Mouse (Mus musculus): ENCODE results near the gene Podn. TPM values are rescaled to one million over a fixed set of nuclear protein-coding genes. Genes with fewer than 3 reads are reported as not detected.

Gene Podn
- polyA plus RNA-seq, 1 experiment from 2014 or later, result 0.46 TPM

DNA sequence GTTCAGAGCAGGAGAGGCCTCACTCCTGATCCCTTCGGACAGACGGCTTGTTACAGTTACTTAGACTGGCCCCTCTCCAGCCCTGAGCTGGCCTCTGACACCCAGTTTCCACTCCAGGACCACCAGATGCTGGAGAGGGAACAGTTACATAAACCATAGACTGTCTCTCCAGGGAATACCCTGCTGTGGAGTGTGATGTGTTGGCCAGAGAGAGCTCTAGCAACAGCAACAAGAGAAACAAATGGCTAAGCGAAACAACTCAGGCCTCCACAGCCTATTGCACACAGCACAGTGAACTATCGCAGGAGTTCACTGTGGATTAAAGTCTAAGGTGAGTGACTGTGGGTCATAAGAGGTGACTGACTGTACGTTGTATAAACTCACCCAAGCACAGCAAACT, 71.6 kb downstream of the Podn start:
- 42% methylated on average over 5 of the region's 5 CpGs for WGBS
- no peak overlapping the region for H3K9ac ChIP-seq (ENCODE audit: low read depth, low read length)

DNA sequence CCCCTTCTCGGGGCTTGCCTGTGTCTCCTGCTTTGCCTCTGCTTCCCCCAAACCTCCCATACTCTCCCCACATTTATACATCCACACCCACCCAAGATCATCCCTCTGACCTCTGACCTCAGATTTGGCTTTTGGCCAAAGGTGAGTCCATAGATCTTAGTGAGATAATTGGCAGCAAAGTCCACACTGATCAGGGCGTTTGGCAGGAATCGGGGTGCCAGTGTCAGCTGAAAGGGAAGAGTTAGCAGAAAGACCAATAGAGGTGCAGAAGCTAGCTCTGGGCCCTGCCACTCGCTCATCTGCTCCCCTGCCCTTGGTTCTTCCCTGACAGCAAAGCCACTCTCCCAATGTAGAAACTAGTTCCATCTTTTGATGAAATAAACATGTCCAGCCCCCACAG, 73.1 kb downstream of the Podn start:
- no peaks in the 10 kb centered on the region for H3K36me3 ChIP-seq (ENCODE audit: control insufficient read depth, insufficient read depth, low read length)
- H3K27ac ChIP-seq (ENCODE audit: low read depth, low read length), result no peak overlapping the region
- no peak overlapping the region for H3K4me2 ChIP-seq (replicated peaks; ENCODE audit: low read depth, low read length)
- H3K9me3 ChIP-seq (ENCODE audit: control insufficient read depth, low read length), result no peaks in the 10 kb centered on the region
- H3K27me3 ChIP-seq (ENCODE audit: control insufficient read depth, insufficient read depth, low read length), result no peaks in the 10 kb centered on the region
- no peak overlapping the region for H3K4me3 ChIP-seq (ENCODE audit: low read length)
- H3K9ac ChIP-seq (ENCODE audit: low read depth, low read length), result no peak overlapping the region
- no peak for ATAC-seq (ENCODE audit: low FRiP score, low TSS enrichment)
- H3K4me1 ChIP-seq (ENCODE audit: control insufficient read depth, insufficient read depth, low read length), result peaks cover 11% of the 10 kb centered on the region
- 91% methylated on average over 4 of the region's 4 CpGs for WGBS

More for the DNA sequence above, 71.6 kb downstream of the Podn start:
- ATAC-seq (ENCODE audit: low FRiP score, low TSS enrichment), result no peak
- Histone ChIP-seq H3K36me3 (ENCODE audit: control insufficient read depth, insufficient read depth, low read length) (no peaks in the 10 kb centered on the region), H3K4me1 (ENCODE audit: control insufficient read depth, insufficient read depth, low read length) (peaks cover 11% of the 10 kb centered on the region), H3K9me3 (ENCODE audit: control insufficient read depth, low read length) (no peaks in the 10 kb centered on the region), H3K27me3 (ENCODE audit: control insufficient read depth, insufficient read depth, low read length) (0 out of 2 replicates have a peak, but pooled peaks cover 3% of the 10 kb centered on the region), H3K27ac (ENCODE audit: low read depth, low read length) (no peak overlapping the region), H3K4me2 (replicated peaks; ENCODE audit: low read depth, low read length) (no peak overlapping the region), H3K4me3 (ENCODE audit: low read length) (no peak overlapping the region)

GRCm38 (mm10) chr4:108020178-108020577, 76.1 kb downstream of the Podn start:
- 88% methylated on average over 6 of the region's 6 CpGs for WGBS

DNA sequence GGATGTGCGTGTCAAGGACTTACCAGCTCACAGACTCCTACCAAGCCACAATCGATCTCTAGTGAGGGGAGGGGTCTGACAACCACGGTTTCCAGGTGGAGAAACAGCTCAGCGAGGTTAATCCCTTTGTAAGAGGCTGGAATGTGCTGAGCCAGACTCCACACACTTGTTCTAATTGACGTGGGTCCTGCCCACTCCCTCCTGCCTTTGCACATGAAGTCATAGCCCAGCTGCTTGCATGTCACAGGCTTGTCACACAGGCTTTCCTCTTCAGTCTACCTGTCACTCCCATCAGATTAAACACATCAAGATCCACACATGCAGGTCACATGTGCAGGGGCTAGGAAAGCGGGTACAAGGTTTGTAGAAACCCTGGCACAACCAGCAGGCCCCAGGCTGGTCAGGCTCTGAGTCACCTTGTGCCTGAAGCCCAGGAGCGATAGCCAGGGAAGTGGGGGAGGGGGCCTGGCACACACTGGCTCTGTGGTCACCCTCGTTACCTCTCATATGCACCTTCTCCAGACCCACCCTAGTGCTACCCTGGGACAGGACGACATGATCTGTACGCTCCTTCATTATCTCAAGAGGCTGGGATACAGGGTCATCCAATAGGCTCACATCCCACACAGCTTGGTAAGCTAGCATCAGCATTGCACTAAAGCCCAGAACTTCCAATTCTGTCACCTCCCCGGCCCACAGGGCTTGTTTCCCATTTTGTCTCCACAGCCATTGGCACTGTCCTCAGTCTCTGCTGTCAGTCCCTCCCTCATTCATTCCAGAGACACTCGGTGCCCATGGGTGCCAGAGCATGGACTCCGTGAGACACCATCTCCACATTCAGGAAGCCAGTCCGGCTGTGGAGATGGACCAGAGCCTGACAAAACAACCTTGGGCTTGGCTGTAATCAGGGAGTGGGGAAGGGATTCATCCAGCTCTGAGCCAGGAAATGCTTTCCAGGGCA, 77.0 kb downstream of the Podn start:
- no peaks in the 10 kb centered on the region for H3K36me3 ChIP-seq (ENCODE audit: control insufficient read depth, insufficient read depth, low read length)
- no peak overlapping the region for H3K27ac ChIP-seq (ENCODE audit: low read depth, low read length)
- H3K4me1 ChIP-seq (ENCODE audit: control insufficient read depth, insufficient read depth, low read length), result no peaks in the 10 kb centered on the region
- H3K9me3 ChIP-seq (ENCODE audit: control insufficient read depth, low read length), result no peaks in the 10 kb centered on the region
- H3K4me2 ChIP-seq (replicated peaks; ENCODE audit: low read depth, low read length), result no peak overlapping the region
- no peak overlapping the region for H3K4me3 ChIP-seq (ENCODE audit: low read length)
- 56% methylated on average over 14 of the region's 14 CpGs for WGBS
- H3K9ac ChIP-seq (ENCODE audit: low read depth, low read length), result no peak overlapping the region
- no peak for ATAC-seq (ENCODE audit: low FRiP score, low TSS enrichment)
- H3K27me3 ChIP-seq (ENCODE audit: control insufficient read depth, insufficient read depth, low read length), result no peaks in the 10 kb centered on the region

More at GRCm38 (mm10) chr4:108020178-108020577, 76.1 kb downstream of the Podn start:
- H3K4me3 ChIP-seq (ENCODE audit: low read length), result no peak overlapping the region
- ATAC-seq (ENCODE audit: low FRiP score, low TSS enrichment), result no peak
- no peaks in the 10 kb centered on the region for H3K9me3 ChIP-seq (ENCODE audit: control insufficient read depth, low read length)
- no peak overlapping the region for H3K27ac ChIP-seq (ENCODE audit: low read depth, low read length)
- no peak overlapping the region for H3K9ac ChIP-seq (ENCODE audit: low read depth, low read length)
- H3K36me3 ChIP-seq (ENCODE audit: control insufficient read depth, insufficient read depth, low read length), result no peaks in the 10 kb centered on the region
- H3K4me2 ChIP-seq (replicated peaks; ENCODE audit: low read depth, low read length), result no peak overlapping the region
- H3K27me3 ChIP-seq (ENCODE audit: control insufficient read depth, insufficient read depth, low read length), result no peaks in the 10 kb centered on the region
- peaks cover 7% of the 10 kb centered on the region for H3K4me1 ChIP-seq (ENCODE audit: control insufficient read depth, insufficient read depth, low read length)

- 39% methylated on average over 10 of the region's 10 CpGs for WGBS
- Histone ChIP-seq H3K9me3 (ENCODE audit: control insufficient read depth, low read length) (no peaks in the 10 kb centered on the region), H3K27ac (ENCODE audit: low read depth, low read length) (no peak overlapping the region), H3K9ac (ENCODE audit: low read depth, low read length) (no peak overlapping the region; the same call in 1 of the 2 replicates), H3K4me3 (ENCODE audit: low read length) (no peak overlapping the region), H3K4me2 (replicated peaks; ENCODE audit: low read depth, low read length) (no peak overlapping the region), H3K27me3 (ENCODE audit: control insufficient read depth, insufficient read depth, low read length) (no peaks in the 10 kb centered on the region), H3K4me1 (ENCODE audit: control insufficient read depth, insufficient read depth, low read length) (no peaks in the 10 kb centered on the region), H3K36me3 (ENCODE audit: control insufficient read depth, insufficient read depth, low read length) (no peaks in the 10 kb centered on the region)
- ATAC-seq (ENCODE audit: low FRiP score, low TSS enrichment), result no peak
Measured at GRCm38 (mm10) chr4:108018241-108018923, 77.9 kb downstream of the Podn start.

DNA sequence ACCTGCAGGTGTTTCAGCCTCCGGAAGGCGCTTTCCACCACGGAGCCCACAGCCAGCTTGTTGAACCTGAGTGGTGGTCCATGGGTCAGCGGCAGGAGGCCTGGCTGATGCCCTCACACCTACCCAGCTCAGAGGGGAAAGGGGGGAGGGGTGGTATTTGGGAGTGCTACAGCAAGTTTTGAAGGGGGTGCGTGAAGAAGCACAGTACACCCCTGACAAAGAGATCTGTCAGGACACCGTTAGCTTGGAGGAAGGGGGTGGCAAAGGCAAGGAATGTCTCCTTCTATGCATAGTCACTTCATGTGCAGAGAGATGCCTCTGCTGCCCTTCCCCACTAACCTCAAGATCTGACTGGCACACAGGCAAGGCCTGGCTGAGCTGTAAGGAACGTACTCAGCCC, 78.4 kb downstream of the Podn start:
- no peak overlapping the region for H3K4me2 ChIP-seq (replicated peaks; ENCODE audit: low read depth, low read length)
- no peaks in the 10 kb centered on the region for H3K36me3 ChIP-seq (ENCODE audit: control insufficient read depth, insufficient read depth, low read length)
- H3K4me1 ChIP-seq (ENCODE audit: control insufficient read depth, insufficient read depth, low read length), result no peaks in the 10 kb centered on the region
- H3K27ac ChIP-seq (ENCODE audit: low read depth, low read length), result no peak overlapping the region
- no peaks in the 10 kb centered on the region for H3K9me3 ChIP-seq (ENCODE audit: control insufficient read depth, low read length)
- H3K9ac ChIP-seq (ENCODE audit: low read depth, low read length), result no peak overlapping the region
- 79% methylated on average over 7 of the region's 7 CpGs for WGBS
- no peak overlapping the region for H3K4me3 ChIP-seq (ENCODE audit: low read length)
- no peaks in the 10 kb centered on the region for H3K27me3 ChIP-seq (ENCODE audit: control insufficient read depth, insufficient read depth, low read length)
- no peak for ATAC-seq (ENCODE audit: low FRiP score, low TSS enrichment)

GRCm38 (mm10) chr4:108016321-108016720, 79.9 kb downstream of the Podn start:
- H3K9ac ChIP-seq (ENCODE audit: low read depth, low read length), result no peak overlapping the region
- 96% methylated on average over 3 of the region's 3 CpGs for WGBS

GRCm38 (mm10) chr4:108015067-108015765, 81.0 kb downstream of the Podn start:
- no peak for ATAC-seq (ENCODE audit: low FRiP score, low TSS enrichment)
- Histone ChIP-seq H3K9ac (ENCODE audit: low read depth, low read length) (no peak overlapping the region), H3K9me3 (ENCODE audit: control insufficient read depth, low read length) (no peaks in the 10 kb centered on the region), H3K27me3 (ENCODE audit: control insufficient read depth, insufficient read depth, low read length) (no peaks in the 10 kb centered on the region), H3K36me3 (ENCODE audit: control insufficient read depth, insufficient read depth, low read length) (no peaks in the 10 kb centered on the region), H3K4me2 (replicated peaks; ENCODE audit: low read depth, low read length) (no peak overlapping the region), H3K4me1 (ENCODE audit: control insufficient read depth, insufficient read depth, low read length) (no peaks in the 10 kb centered on the region), H3K27ac (ENCODE audit: low read depth, low read length) (no peak overlapping the region), H3K4me3 (ENCODE audit: low read length) (no peak overlapping the region)
- WGBS, result 73% methylated on average over 14 of the region's 14 CpGs

More at GRCm38 (mm10) chr4:108016321-108016720, 79.9 kb downstream of the Podn start:
- no peak for ATAC-seq (ENCODE audit: low FRiP score, low TSS enrichment)
- Histone ChIP-seq H3K4me3 (ENCODE audit: low read length) (no peak overlapping the region), H3K36me3 (ENCODE audit: control insufficient read depth, insufficient read depth, low read length) (no peaks in the 10 kb centered on the region), H3K4me2 (replicated peaks; ENCODE audit: low read depth, low read length) (no peak overlapping the region), H3K9me3 (ENCODE audit: control insufficient read depth, low read length) (no peaks in the 10 kb centered on the region), H3K27me3 (ENCODE audit: control insufficient read depth, insufficient read depth, low read length) (no peaks in the 10 kb centered on the region), H3K4me1 (ENCODE audit: control insufficient read depth, insufficient read depth, low read length) (no peaks in the 10 kb centered on the region), H3K27ac (ENCODE audit: low read depth, low read length) (no peak overlapping the region)
